Mouse (Mus musculus): ENCODE results near the gene Cdk5r2.

Gene Cdk5r2

GRCm38 (mm10) chr1:74892351-74893133 is 37.8 kb downstream of the Cdk5r2 start:
- DNase-seq (ENCODE audit: low spot score in 2 of 2) = no peak

GRCm38 (mm10) chr1:74893134-74893855 is 38.6 kb downstream of the Cdk5r2 start, which contains the start of gene Cryba2:
Cryba2 (minus strand) TSS chr1:74893143.
- no peak for DNase-seq (ENCODE audit: low spot score in 2 of 2)

- peak in 1 of 2 experiments; percentile 51 for DNase-seq (ENCODE audit: low spot score in 2 of 2)
Observed at GRCm38 (mm10) chr1:74894966-74895365, 40.2 kb downstream of the Cdk5r2 start.

- DNase-seq (ENCODE audit: low spot score in 2 of 2) = no peak
Observed at GRCm38 (mm10) chr1:74897976-74898375, 43.2 kb downstream of the Cdk5r2 start.

- DNase-seq (ENCODE audit: low spot score in 2 of 2) = no peak
Observed at GRCm38 (mm10) chr1:74898656-74899431, 44.1 kb downstream of the Cdk5r2 start.

GRCm38 (mm10) chr1:74900341-74901285 is 45.9 kb downstream of the Cdk5r2 start:
- no peak for DNase-seq (ENCODE audit: low spot score in 2 of 2)

- peak in 1 of 2 experiments; percentile 55 for DNase-seq (ENCODE audit: low spot score in 2 of 2)
Observed at GRCm38 (mm10) chr1:74901686-74902085, 47.0 kb downstream of the Cdk5r2 start.

GRCm38 (mm10) chr1:74902191-74902590 is 47.5 kb downstream of the Cdk5r2 start:
- no peak for DNase-seq (ENCODE audit: low spot score in 2 of 2)
